In the genomic region with DNA sequence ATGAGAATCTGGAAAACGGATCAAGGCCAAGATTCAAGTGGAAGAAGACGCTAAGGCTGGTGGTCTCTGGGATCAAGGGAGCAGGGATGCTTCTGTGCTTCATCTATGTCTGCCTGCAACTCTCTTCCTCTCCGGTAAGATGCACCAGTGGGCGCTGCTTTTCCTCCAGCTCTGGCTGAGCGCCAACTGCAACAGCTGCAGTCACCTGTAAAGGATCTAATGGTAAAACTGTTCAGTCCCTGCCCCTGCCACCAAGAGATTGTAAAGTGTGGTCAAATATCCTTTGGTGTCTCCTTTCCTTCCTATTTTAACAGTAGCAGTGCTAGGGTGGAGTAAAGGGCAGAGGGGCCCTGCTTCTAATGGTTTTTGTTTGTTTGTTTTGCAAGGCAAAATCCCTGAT, we compare ENCODE assay signal across 10 mouse cellular contexts. TPM values are rescaled to one million over a fixed set of nuclear protein-coding genes. Genes with fewer than 3 reads are reported as not detected.
DNase-seq lines count a peak whose midpoint lies in the region; ATAC-seq lines count a peak whose summit lies in the region.
"Had no signal": no experiment of that assay in that cellular context is flagged by ENCODE, and none has a peak within 500 bp of the region (broad histone marks: within the 10 kb centered on the region; RNA-seq: fewer than 3 reads in every experiment).

No protein-coding gene starts in this region.

- ATAC-seq in megakaryocyte-erythroid progenitor cell, adult 5-6 weeks (replicated peaks; ENCODE audit: low FRiP score, low TSS enrichment, poor library complexity, severe bottlenecking), result peak; percentile 59

- DNase-seq in heart, postnatal 4 days, result peak; percentile 44
- DNase-seq in heart, postnatal 25 days (ENCODE audit: low spot score), result no peak
- peak; percentile 57 for DNase-seq in testis, postnatal 10 days (ENCODE audit: low spot score)
- no peak for DNase-seq in testis, postnatal 14 days (ENCODE audit: low spot score)
- no peak for DNase-seq in adrenal gland, adult (ENCODE audit: inconsistent age in 2 of 2, low spot score in 1 of 2)
- no peak for DNase-seq in cerebellum, adult 8-10 months
- DNase-seq in gastrocnemius, adult 8-10 months (ENCODE audit: low spot score in 2 of 2), result no peak
- DNase-seq: layer of hippocampus, adult 9-11 months had no signal

- intact Hi-C loops in heart, postnatal 25 days (cut with DNase I), result no loop called here

RNA-seq across cellular contexts. Expression of a gene that starts 0.4 kb away (rescaled TPM):
- under 1 TPM in 1 of 2 experiments, not detected in 1; 0.14 TPM for total RNA-seq in heart, postnatal 4 days (2021)
- total RNA-seq in heart, postnatal 25 days (2021), result not detected
- 3.4 and 4.3 TPM in 2 replicates for total RNA-seq in megakaryocyte-erythroid progenitor cell, adult 5-6 weeks (2014; fragmentation: Nextera tagmentation)
- total RNA-seq in megakaryocyte-erythroid progenitor cell, adult 5-6 weeks (2017), result 2.0 and 2.1 TPM in 2 replicates
- not detected for total RNA-seq in gastrocnemius, adult 8-10 months (2022)
- total RNA-seq: liver, adult 2 months had no signal

Comparison
In these comparisons a context has a peak if more than half of its experiments do, and no peak if none do; other contexts are left out.
1. DNase-seq: peak in heart, postnatal 4 days (single experiment) and testis, postnatal 10 days (single experiment); none in heart, postnatal 25 days (single experiment), testis, postnatal 14 days (single experiment), adrenal gland, adult (0 of 2), cerebellum, adult 8-10 months (single experiment) and gastrocnemius, adult 8-10 months (0 of 2).